Mouse (Mus musculus): ENCODE data around the gene Tubb2b. TPM values are rescaled to one million over a fixed set of nuclear protein-coding genes. Genes with fewer than 3 reads are reported as not detected.

Gene Tubb2b
- polyA plus RNA-seq, 1 experiment: 0.46 TPM

- TF ChIP-seq CTCF (IDR thresholded peaks at IDR 0.05; ENCODE audit: control insufficient read depth, insufficient read depth, insufficient replicate concordance, low read depth, low read length) (no peak), POLR2A (IDR thresholded peaks at IDR 0.05; ENCODE audit: control insufficient read depth, low read depth, low read length) (no peak)
- Histone ChIP-seq H3K27ac (ENCODE audit: control insufficient read depth, insufficient read depth, low read depth, low read length) (no peak overlapping the region), H3K4me3 (ENCODE audit: control insufficient read depth, low read depth, low read length) (no peak overlapping the region), H3K36me3 (ENCODE audit: control insufficient read depth, insufficient read depth, low read length) (no peaks in the 10 kb centered on the region), H3K4me1 (ENCODE audit: control insufficient read depth, insufficient read depth, low read length) (peaks cover 19% of the 10 kb centered on the region), H3K27me3 (ENCODE audit: control insufficient read depth, insufficient read depth, low read length) (peaks cover 2% of the 10 kb centered on the region; the same call in 1 of the 2 replicates)
Observed at GRCm38 (mm10) chr13:34079801-34080200, 50.5 kb downstream of the Tubb2b start.

- peaks cover 19% of the 10 kb centered on the region for H3K4me1 ChIP-seq (ENCODE audit: control insufficient read depth, insufficient read depth, low read length)
- H3K27ac ChIP-seq (ENCODE audit: control insufficient read depth, insufficient read depth, low read depth, low read length): no peak overlapping the region
- TF ChIP-seq CTCF (IDR thresholded peaks at IDR 0.05; ENCODE audit: control insufficient read depth, insufficient read depth, insufficient replicate concordance, low read depth, low read length) (no peak), POLR2A (IDR thresholded peaks at IDR 0.05; ENCODE audit: control insufficient read depth, low read depth, low read length) (no peak)
- peaks cover 2% of the 10 kb centered on the region; the same call in 1 of the 2 replicates for H3K27me3 ChIP-seq (ENCODE audit: control insufficient read depth, insufficient read depth, low read length)
- no peaks in the 10 kb centered on the region for H3K36me3 ChIP-seq (ENCODE audit: control insufficient read depth, insufficient read depth, low read length)
- H3K4me3 ChIP-seq (ENCODE audit: control insufficient read depth, low read depth, low read length): peak overlapping the region; percentile 90
Observed at GRCm38 (mm10) chr13:34078500-34079280, 51.6 kb downstream of the Tubb2b start.

GRCm38 (mm10) chr13:34077492-34078271, 52.6 kb downstream of the Tubb2b start, which contains the start of gene Tubb2a:
Gene Tubb2a (minus strand): TSS chr13:34078007.
- Histone ChIP-seq H3K36me3 (ENCODE audit: control insufficient read depth, insufficient read depth, low read length) (no peaks in the 10 kb centered on the region), H3K4me3 (ENCODE audit: control insufficient read depth, low read depth, low read length) (peak within 1 kb of the TSS; percentile 90), H3K27ac (ENCODE audit: control insufficient read depth, insufficient read depth, low read depth, low read length) (peak within 1 kb of the TSS; percentile 25; the same call in 1 of the 2 replicates), H3K27me3 (ENCODE audit: control insufficient read depth, insufficient read depth, low read length) (peaks cover 2% of the 10 kb centered on the region; the same call in 1 of the 2 replicates), H3K4me1 (ENCODE audit: control insufficient read depth, insufficient read depth, low read length) (peaks cover 19% of the 10 kb centered on the region)
- TF ChIP-seq CTCF (IDR thresholded peaks at IDR 0.05; ENCODE audit: control insufficient read depth, insufficient read depth, insufficient replicate concordance, low read depth, low read length) (peak; percentile 9; the same call in 1 of the 2 replicates), POLR2A (IDR thresholded peaks at IDR 0.05; ENCODE audit: control insufficient read depth, low read depth, low read length) (peak; percentile 88)

Other genes starting within 250 kb of the Tubb2b start
- gene Serpinb6c, start 224.8 kb downstream of the Tubb2b start, polyA plus RNA-seq (2012; rRNA removed): 0.63 and 0.79 TPM in 2 replicates
- gene Nqo2, start 165.8 kb downstream of the Tubb2b start, polyA plus RNA-seq (2012; rRNA removed): 24.9 and 28.4 TPM in 2 replicates
- gene Ripk1, start 128.1 kb downstream of the Tubb2b start, polyA plus RNA-seq (2012; rRNA removed): 2.2 and 2.6 TPM in 2 replicates
- 126 and 136 TPM in 2 replicates for gene Serpinb6a, start 127.7 kb downstream of the Tubb2b start, polyA plus RNA-seq (2012; rRNA removed)
- gene Bphl, start 92.9 kb downstream of the Tubb2b start, polyA plus RNA-seq (2012; rRNA removed): 12.3 and 13.1 TPM in 2 replicates
- 36.0 and 49.5 TPM in 2 replicates for gene Tubb2a, start 52.5 kb downstream of the Tubb2b start, polyA plus RNA-seq (2012; rRNA removed)
- gene Psmg4, start 32.5 kb upstream of the Tubb2b start, polyA plus RNA-seq (2012; rRNA removed): 39.7 and 49.8 TPM in 2 replicates
- 6.8 and 7.4 TPM in 2 replicates for gene Slc22a23, start 214.7 kb upstream of the Tubb2b start, polyA plus RNA-seq (2012; rRNA removed)